Mouse (Mus musculus) cerebellum, postnatal 4 days (tissue): ENCODE measurements at regions not wholly inside any gene's neighbourhood (a gene's known extent, or its start where the extent isn't known, plus 50 kb on each side); places are given as distances from the start of the nearest gene placed in this dataset.
A peak's percentile ranks its signal among the peaks of the same experiment; 100 is the strongest.

Source experiments
- DNase-seq, 2 experiments: peaks; one replicate each; pipeline ENCODE4 v3.0.0; 2022; ENCODE audit warnings: low spot score in 2 of 2, mixed read lengths in 1 of 2

DNA sequence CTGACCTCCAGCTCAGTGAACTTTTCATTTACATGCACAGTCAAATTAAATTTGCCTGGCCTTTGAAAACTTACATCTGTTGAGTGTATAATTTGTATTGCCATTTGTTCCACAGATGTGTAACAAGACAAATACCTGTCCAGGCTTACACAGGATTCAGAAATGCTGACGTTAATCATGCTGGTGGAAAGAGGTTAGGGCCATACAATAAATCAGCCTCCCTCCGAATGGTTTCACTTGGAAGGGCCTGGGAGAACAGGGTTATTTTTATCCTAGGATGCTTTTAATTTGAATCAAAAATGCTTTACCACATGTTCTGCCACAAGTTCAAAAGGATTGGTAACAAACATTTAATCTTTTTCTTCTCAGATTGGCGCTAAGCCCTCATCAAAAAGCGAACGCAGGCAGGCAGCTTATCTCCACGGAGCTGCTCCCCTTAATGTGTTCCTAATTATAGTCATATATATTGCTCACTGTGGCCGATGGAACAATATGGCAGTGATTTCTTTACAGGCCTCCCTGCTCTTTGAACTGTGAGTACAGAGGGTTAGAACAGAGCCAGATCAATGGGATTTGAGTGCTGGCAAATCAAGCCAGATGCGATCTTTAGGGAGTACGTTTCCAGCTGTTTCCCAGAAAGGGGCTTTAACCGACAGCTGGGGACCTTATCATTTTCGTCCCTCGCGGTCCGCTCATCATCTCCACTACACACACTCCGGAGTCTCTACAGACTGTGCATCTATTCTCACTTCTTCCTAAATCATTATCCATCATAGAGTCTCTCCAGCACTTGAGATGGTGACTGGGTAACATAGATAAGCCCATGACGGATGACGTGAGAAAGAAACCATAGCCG lies 313.9 kb downstream of the Ndfip2 start:
- DNase-seq, result no peak

- no peak for DNase-seq
Observed at GRCm38 (mm10) chr14:105570156-105570555, 311.8 kb downstream of the Ndfip2 start.

- no peak for DNase-seq
Observed at GRCm38 (mm10) chr14:105565827-105566226, 307.5 kb downstream of the Ndfip2 start.

GRCm38 (mm10) chr14:105562843-105563242 lies 304.5 kb downstream of the Ndfip2 start:
- DNase-seq, result no peak

- DNase-seq, result no peak
Observed at GRCm38 (mm10) chr14:105556813-105557212, 298.4 kb downstream of the Ndfip2 start.

GRCm38 (mm10) chr14:105544066-105544465 lies 285.7 kb downstream of the Ndfip2 start:
- DNase-seq, result no peak

DNA sequence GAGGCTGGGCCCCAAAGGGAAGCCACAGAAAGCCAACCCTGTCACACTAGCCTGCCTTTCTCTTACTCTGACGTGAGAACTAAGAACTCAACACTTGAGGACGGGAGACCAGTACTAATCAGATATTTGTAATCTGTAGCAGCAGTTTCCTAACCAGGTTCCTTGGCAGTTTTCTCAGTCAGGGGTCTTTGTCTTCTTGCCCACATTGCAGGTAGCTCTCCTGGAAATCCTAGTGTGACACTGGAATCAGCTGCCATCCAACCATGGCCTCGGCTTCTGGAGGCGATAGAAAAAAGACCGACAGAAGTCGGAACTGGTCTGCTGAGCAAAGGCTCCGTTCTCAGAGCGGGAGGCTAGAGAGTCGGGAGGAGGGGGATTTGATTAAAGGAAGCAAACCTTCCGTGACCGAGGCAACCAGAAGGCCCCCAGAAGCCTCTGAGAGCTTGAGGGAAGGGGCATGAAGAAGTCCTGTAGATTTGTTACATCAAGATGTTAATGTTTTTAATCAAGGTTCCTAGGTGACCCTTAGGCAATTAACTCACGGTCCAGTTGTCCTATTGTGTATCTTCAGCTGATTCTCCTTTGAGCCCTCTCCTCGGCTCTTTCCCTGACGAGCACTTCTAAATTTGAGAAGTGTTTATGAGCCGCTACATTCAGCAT lies 284.2 kb downstream of the Ndfip2 start:
- DNase-seq, result peak in 1 of 2 experiments; percentile 29

DNA sequence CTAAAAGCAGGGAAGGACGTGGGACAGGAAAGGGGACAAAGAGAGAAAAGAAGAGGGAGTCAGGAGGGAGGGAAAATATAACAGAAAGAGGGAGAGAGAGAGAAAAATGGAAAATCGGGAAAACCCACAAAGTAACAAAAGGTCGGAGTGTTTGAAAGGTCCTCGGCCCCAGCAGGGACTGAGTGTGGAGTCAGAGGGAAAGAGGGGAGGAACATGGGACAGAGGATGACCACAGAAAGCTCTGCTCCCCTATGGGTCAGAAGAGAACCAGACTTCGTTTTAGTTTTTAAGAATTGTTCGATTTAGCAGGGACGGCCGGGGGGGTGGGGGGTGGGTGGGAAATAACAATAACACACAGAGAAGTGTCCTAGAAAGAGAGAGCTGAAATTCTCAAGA lies 283.7 kb downstream of the Ndfip2 start:
- no peak for DNase-seq

GRCm38 (mm10) chr14:105532168-105532745 lies 273.9 kb downstream of the Ndfip2 start:
- no peak for DNase-seq

DNA sequence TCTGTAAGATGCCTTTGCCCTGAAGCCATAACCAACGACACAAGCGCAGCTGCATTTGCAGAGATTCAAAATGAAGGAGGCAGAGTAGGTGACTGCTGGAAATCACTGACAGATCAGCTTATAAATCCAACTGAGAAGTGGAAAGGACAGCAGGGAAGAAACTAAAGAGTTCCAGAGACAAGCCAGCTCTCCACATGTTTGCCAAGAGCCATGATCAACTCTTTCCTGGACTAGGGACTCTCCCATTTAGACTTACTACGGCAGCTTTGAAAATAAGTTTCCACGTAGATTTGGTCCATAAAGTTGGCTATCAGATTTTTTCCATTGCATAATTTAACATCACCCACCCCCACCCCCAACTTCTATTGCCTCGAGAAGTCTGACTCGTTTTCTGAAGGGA lies 269.7 kb downstream of the Ndfip2 start:
- DNase-seq, result no peak

DNA sequence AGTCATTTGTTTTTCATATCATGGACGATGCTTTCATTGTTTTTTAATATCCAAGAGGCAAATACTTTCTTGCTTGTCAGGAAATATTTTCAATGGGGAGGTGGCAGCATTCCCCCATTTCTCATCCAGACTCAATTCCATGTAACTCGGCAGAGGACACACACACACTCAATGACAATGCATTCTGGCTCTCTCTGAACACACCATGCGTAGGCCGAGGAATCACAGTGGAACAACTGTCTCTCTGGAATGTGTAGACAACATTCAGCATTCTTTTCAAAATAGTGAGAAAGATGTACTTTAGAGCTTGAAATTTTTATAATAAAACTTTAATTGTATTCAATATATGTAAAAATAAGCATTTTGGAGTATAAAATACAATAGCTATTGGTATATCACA lies 265.5 kb downstream of the Ndfip2 start:
- no peak for DNase-seq

- DNase-seq, result no peak
Observed at GRCm38 (mm10) chr14:105522279-105522678, 263.9 kb downstream of the Ndfip2 start.

GRCm38 (mm10) chr14:105518706-105519105 lies 260.3 kb downstream of the Ndfip2 start:
- DNase-seq, result no peak

GRCm38 (mm10) chr14:105514413-105514812 lies 256.0 kb downstream of the Ndfip2 start:
- DNase-seq, result no peak

GRCm38 (mm10) chr14:105512914-105513677 lies 254.7 kb downstream of the Ndfip2 start:
- DNase-seq, result no peak

- DNase-seq, result no peak
Observed at GRCm38 (mm10) chr14:105511826-105512225, 253.5 kb downstream of the Ndfip2 start.

GRCm38 (mm10) chr14:105511135-105511534 lies 252.8 kb downstream of the Ndfip2 start:
- DNase-seq, result no peak

- no peak for DNase-seq
Observed at GRCm38 (mm10) chr14:105505261-105505660, 246.9 kb downstream of the Ndfip2 start.

DNA sequence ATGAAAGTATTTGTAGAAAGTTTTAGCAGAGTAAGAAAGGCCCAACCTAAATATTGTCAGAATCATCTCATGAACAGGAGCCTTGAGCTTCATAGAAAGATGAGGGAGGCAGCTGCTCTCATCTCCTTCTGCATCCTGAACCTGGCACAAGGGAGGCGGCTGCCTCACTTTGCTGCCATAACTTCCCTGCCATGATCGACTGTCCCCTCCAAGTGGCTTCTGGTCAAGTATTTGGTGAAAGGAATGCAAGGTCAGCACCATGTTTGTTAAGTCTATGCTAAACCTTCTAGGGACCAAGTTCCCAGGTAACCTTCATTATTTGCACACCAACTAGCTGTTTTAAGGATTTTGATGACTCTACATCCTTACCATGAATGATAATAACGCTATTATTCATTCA lies 246.0 kb downstream of the Ndfip2 start:
- DNase-seq, result no peak

DNA sequence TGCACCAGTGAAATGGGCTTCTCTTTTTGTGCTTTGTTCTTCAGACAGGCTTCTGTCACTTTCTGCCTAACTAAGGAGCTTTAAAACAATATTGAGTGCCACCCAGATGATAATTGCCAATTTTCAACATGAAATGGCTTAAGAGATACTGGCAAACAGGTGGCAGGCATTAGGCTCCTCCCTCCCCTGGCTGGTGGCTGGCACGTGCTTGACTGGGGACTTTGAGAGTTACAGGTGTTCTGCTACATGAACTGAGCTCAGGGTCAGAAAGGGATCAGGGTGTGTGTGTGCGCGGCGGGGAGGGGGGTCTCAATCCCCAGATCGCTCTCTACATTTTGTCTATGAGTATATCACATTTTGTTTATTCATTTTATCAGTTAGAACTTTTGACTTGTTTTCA lies 245.4 kb downstream of the Ndfip2 start:
- no peak for DNase-seq

- no peak for DNase-seq
Observed at GRCm38 (mm10) chr14:105502633-105502975, 244.2 kb downstream of the Ndfip2 start.
